Mouse (Mus musculus) thymus, postnatal 14 days (tissue): ENCODE data around the gene Crtap.
"Not testable (repeated sequence)": the region's sequence is repeated elsewhere in the genome, so short reads cannot be mapped to it uniquely, and the experiment has no call there.

Experiments used
- DNase-seq: peaks from one replicate; pipeline ENCODE4 v3.0.0; 2021

Gene Crtap

DNA sequence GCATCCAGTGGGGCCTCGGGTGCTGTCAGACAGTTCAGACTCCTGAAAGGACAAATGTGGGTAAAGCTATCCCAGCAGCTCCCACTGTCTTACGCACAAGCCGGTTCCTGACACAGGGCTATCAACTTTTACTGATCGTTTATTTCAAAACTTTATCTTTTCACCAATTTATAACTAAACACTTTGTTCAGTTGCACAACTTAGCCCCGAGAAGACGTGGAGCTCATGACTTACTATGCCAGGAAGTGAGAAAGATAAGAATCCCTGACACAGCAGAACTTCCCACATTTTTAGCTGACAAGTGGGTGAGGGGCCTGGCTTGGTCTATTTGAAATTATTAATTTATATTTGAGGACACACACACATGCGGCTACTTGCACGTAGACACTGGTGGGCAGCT is 4.2 kb upstream of the Crtap start:
- no peak for DNase-seq

DNA sequence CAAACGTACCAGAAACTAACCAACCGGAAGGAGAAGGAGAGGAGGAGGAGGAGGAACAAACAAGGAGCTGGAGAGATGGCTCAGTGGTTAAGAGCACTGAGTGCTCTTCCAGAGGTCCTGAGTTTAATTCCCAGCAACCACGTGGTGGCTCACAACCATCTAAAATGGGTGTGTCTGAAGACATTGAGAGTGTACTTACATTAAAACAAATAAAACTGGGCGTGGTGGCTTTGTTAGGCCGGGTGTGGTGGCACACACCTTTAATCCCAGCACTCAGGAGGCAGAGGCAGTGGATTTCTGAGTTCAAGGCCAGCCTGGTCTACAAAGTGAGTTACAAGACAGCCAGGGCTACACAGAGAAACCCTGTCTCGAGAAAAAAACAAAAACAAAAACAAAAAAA is 3.7 kb upstream of the Crtap start:
- not testable (repeated sequence) for DNase-seq

DNA sequence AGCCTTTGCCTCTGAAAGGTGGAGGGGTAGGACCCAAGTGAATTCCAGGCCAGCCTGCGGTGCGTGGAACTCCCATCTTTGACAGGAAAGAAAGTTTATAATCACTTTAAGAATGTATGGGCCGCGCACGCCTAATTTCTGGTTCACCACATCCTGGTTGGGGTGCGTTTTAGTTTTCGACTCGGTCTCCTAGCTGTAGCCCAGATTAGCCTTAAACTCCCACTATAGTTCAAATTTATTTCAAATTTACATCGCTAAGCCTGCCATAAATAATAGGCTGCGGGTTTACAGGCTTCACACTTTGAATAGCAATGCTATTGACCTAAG is 237 bp upstream of the Crtap start:
- no peak for DNase-seq

DNA sequence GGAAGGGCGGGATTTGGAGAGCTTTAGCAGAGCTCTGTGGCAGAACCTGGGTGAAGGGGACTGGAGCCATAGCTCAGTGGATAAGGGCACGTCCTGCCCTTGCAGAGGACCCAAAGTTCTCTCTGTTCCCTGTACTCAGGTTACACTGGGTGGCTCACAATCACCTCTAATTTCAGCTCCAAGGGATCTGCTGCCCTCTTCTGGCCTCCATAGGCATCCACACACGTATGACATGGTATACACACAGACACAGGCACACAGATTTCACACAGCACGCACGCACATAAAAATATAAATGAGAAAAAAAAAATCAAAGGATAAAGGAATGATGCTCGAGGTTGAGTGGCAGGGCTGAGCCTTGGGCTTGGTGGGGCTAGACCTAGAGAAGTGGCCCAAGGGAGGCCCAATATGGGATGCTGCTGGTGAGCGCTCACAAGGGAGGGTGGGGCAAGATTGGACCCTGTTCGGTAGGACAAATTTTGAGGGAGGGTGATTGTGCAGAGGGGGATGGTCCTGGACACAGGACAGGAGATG is 1.0 kb downstream of the Crtap start:
- DNase-seq: peak; percentile 26

DNA sequence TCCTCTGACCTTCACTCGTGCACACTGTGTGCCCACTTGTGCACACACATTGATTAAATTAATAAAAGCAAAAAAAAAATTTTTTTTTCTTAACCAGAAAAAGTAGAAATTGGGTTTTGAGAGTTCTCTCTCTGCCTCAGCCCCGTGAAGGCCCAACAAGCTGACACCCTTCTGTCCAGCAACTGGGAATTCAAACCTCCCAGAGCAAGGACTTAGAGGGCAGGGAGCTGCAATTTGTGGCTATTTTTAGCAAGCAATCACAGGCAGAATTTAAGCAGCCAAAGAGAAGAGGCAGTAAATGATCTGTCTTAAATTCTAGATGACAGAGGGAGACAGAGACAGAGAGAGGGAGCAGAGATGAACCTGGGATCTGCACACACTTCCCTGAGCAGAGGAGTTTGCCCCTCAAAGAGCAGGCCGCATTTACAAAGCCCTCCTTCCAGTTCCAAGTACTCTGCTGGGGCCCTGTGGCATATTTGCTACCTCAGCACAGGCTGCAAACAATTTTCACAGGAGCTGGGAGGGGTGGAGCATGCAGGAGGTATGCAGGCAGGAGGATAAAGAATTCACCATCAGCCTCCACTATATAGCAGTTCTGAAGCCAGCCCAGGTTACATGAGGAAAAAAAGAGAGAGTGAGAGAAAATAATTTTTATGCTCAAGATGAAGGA is 1.6 kb downstream of the Crtap start:
- no peak for DNase-seq

DNA sequence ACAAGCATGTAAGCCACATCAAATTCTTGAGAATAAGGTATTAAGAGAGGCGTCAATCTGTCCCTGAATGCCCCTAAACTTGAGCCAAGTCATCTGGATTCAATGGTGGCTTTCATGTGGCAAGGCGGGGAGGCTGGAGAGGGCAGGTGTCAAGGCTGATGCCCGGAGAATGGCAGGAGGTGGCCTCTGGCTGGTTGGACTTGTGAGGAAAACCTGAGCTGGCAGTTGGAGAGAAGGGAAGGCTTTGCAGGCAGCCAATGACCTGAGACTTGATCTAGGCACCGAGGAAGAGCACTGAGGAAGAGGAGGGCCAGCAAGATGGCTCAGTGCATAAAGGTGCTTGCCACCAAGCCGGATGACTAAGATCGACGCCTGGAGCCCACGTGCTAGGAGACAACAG is 2.2 kb downstream of the Crtap start:
- no peak for DNase-seq

DNA sequence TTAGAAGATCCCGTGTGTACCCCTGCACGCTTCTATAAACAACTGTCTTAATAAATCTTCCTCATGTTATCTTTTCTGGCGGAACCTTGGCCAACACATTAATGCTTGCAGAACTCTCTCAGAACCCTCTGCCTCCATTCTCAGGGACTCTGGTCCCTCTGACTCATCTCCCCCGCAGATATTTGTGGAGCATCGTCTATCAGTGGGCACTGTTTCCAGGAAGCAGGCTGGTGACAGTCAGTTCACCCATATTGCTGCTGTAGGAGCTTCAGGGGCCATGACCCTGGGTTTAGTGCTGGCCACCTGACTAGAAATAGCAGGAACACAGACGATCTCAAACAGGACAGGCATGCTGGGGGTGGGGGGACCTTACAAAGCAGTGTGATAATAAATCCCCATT is 3.4 kb downstream of the Crtap start:
- no peak for DNase-seq

DNA sequence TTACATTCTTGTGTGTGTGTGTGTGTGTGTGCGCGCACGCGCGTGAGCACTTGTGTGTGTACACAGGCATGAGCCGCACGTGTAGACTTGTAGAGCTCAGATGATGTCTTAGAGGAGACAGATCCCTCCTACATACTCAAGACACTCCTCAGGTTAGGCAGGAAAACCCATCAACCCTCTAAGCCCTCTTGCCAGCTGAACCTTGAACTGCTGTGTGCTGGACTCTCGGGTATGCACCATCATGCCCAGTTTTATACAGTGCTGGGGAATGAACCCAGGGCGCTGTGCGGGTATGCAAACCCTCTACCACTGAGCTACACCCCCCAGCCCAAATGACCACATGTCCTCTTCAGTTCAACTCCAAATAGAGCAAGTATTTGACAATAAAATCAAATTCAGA is 5.3 kb downstream of the Crtap start:
- DNase-seq: no peak

DNA sequence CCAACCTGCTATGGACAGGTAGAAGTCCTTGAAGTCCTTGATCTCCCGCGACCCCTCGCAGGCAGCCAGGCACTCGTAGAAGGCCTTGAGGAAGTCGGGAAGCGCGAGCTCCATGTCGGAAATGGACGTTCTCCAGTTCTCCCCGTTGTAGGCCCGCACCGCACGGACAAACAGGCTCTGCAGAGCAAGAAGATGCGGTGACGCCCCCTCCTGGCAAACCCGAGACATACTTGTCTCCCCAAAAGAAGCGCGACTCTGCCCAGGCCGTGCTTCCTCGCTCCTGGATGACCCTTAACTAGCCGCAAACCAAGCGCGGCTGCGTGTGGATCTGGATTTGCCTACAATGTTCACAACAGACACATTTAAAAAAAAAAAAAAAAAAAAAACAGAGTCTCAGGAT is 5.8 kb downstream of the Crtap start:
- DNase-seq: no peak

DNA sequence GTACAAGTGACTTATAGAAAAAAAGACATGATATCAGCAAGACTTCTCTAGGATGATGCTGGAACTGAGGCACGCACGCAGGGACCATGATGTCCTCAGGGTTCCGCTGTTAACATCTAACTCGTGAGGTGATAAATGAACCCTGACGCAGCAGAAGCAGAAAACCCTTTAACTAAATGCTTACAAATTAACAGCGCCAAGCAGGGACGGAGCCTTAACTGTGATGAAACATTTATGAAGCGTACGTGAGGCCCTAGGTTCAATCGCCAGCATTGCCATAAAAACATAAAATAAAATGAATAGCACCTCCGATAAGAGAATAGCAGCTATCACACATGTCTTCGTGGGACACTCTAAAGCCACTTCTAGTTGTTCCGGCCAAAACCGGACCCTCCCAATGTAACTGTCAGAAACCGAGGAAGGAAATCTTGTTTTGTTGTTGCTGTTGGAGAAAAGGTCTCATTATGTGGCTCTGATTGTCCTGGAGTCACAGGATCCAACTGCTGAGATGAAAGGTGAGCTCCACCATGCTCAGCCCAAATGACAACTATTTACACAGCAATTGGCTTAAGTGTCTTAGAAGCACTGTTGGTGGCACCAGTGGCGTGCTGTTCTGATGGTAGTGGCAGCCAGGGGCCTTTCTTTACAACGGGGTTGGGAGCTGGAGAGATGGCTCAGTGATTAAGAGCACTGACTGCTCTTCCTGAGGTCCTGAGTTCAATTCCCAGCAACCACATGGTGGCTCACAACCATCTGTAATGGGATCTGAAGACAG is 7.4 kb downstream of the Crtap start:
- DNase-seq: no peak

DNA sequence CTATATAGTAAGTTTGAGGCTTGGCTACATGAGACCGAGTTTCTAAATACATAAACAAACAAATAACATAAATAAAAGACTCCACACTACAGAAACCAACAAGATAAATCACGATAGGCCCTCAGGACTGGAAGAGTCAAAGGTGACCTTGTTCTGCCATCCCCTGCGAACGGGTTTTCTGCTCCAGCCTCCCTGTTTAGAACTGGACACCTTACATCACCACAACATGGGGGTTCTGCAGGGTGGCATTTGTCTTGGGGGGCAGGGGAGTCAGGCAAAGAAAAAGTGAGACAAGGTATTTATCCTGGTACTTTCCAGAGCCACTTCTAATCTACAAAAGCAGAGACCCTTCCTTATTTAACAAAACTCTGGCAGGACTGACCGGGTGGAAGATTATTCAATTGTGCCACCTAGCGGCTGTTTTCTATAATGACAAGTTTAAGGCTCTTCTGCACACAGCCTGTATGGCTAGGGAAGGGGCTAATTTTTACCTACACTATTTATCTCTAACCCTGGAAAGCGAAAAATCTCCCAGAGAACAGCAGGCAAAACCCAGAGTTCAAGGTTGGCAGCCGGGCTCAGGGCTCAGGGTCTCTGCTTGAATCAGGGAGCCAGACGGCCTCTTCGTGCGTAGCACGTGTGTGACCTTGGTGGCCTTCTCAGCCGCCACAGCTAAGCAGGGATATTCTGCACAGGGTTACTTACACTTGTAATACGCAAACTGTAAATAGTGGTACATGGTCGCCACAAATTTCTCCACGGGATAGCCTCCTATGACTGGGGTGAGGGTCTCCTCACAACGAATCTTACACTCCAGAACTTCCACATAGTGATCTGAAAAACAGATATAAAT is 9.4 kb downstream of the Crtap start:
- peak; percentile 51 for DNase-seq

DNA sequence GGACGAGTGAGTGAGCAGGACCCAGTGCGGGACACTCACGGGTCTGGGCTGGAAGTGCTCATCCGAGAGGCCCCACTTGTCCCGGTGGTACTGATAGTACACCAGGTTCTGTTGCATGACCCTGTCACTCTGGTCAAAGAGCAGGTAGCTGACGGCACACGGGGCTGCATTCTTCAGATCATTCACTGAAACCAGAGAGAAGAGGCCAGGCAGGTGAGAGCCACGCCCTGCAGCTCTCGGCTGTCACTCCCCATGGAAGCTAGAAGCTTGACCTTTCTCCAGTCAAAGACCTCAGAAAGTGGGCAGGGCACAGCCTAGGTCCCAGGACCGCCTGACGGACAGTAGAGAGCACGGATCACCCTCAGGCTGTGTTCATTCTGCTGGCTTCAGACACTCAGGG is 10.6 kb downstream of the Crtap start:
- no peak for DNase-seq

DNA sequence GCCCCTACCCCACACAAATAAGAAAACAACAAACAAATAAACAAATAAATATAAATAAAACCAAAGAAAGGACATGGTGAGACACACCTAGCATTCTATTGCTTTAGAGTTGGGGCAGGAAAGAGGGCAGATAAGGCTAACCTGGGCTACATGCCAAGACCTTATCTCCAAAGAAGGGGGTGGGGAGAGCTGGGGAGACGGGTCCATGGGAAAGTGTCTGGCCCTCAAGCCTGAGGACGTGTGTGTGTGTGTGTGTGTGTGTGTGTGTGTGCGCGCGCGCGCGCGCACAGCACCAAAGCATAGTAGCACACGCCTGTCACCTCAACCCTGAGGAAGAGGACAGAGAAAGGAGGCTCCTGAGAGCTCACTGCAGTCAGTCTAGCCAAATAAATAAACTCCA is 13.3 kb downstream of the Crtap start:
- DNase-seq: no peak

DNA sequence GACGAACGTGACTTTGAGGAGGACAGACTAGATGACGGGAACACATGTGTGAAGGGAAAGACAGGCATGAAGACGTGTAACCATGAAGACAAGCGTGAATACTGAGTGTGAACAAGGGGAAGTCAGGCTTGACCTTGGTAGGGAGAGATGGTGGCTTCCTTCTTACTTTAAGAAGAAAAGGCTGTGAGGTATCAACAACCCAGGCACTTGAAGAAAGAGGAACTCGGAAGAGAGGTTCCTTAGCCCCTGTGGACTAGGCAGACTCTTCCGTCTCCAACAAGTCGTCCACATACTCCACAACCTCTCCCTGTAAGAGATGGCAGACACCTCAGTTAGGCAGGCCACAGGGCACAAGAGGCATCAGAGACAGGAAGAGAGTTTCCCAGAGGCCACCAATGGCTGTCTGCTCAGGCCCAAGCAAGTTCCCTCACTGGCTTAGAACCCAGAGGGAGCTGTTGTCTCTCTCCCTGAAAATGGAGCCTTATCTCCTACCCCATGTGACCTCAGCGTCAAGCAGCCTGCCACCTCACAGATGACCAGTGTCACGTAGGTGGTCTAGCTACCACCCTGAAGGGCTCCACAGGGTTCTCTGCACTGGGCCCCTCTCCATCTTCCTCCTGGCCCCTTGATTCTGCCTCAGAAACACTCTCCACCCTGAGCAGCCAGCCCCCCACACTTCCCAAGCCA is 15.1 kb downstream of the Crtap start:
- DNase-seq: no peak

DNA sequence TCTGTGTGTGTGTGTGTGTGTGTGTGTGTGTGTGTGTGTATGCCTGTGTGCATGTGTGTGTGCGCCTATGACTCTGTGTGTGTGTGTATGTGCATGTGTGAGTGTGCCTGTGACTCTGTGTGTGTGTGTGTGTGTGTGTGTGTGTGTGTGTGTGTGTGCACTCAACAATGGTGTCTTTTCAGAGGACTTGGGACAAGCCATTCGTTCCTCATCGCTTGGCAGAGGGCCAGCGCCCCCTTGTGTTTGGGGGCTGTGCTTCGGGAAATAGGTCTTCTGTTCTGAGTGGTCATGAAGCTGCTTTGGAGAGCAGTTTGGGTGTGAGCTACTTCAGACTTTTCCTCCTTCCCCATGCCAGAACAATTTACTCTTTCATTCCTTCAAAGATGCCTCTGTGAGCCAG is 18.8 kb downstream of the Crtap start:
- peak; percentile 64 for DNase-seq

DNA sequence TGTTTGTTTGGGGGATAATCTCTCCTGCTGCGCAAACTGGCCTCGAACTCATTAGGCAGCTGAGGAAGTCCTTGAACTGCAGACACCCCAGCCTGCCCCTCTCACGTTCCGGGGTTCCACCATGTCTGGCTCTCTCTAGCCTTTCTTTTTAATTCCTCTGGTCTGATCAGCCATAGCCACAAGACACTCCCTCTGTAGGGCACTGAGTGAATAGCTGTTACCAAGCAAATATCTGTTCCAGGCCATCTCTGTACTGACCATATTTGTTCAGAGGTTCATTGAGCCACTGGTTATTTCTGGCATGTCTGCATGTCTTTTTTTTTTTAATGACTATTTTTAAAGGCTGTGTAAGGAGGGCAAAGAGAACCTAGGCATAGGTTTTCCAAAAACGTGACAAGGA is 21.1 kb downstream of the Crtap start:
- not testable (repeated sequence) for DNase-seq

DNA sequence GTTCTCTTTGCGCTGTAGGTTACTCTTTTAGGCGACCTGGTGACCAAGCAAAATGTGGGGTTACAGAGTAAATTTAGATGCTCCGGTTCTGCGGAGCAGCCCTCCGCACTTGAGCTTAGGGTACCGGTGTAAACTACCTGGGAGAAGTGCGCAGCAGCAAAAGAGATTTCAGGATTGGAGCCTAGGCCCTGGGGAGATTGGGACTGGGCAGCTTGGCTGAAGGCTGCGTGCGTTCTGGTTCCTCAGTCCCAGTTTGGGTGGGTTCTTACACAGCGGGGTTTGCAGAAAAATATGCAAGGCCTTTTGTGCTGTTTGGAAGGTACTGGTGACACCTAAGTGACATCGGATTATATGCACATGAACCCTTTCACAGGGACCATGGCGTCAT is 22.0 kb downstream of the Crtap start:
- DNase-seq: no peak

DNA sequence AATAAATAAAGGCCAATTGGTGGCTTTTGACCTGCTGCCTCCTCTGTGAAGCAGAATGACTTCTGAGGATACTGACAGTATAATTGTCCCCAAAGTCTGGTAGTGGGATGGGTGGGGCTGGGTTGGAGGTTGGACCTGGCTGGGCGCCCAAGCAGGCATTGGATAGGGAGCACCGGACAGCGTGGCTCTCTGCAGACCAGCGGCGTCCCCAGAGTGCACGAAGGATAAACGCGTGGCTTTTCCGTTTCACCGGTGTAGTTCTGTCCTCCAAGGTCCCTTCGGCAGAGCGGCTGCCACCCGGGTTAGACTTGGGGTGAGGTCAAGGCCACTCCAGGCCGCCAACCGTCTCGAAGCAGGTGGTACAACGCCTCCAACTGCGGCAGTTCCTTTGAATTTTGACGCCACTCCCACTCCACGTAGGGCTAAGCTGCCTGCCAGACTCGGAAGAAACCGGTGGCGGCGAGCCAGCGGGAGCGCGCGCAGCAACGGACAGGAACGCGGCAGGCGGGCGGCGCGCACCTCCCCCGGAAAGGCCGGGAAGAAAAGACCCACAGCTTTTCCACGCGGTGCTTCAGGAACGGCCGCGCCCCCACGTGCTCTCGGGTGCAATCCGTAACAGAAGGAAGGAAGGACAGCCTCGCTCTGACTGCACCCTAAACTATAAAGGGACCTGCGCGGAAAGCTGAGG is 22.5 kb downstream of the Crtap start:
- peak; percentile 77 for DNase-seq

DNA sequence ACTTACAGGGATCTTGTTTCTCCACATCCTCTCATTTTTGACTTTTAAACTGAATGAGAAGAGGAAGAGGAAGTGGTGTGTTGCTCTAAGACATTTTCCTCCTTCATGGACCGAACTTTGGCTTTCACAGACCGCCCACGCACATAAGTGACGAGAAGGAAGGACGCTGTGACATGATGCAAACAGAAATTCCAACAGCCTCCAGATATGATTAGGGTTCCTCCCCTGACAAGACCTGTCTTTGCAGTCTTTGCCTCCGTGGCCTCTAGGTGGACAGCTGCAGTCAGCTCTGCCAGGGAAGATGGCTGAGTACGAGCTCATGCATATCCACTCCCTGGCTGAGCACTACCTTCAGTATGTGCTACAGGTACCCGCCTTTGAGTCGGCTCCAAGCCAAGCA is 60.6 kb downstream of the Crtap start, which contains the start of gene Bcl2a1c:
Gene Bcl2a1c, plus strand, starts transcription at position 281 of the 400 bp plus-strand sequence.
- DNase-seq: not testable (repeated sequence)

DNA sequence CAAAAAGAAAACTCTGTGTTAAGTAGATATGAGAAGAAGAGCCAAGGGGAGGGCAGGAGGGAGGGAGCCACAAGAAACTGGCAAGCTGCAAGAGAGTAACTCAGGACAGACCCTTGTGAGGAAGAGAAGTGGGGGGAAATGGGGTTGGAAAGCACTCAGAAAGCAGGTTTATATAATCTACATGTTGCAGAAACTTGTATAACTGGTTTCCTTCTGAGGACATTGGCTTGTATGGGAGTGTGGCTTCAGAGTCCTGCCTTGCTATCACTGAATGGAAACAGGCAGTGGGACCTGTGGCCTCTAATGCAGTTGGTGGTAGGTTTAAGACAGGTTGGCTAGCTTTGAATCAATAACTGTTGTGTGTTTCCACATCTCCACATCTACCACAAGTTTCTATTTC is 62.1 kb downstream of the Crtap start:
- not testable (repeated sequence) for DNase-seq

DNA sequence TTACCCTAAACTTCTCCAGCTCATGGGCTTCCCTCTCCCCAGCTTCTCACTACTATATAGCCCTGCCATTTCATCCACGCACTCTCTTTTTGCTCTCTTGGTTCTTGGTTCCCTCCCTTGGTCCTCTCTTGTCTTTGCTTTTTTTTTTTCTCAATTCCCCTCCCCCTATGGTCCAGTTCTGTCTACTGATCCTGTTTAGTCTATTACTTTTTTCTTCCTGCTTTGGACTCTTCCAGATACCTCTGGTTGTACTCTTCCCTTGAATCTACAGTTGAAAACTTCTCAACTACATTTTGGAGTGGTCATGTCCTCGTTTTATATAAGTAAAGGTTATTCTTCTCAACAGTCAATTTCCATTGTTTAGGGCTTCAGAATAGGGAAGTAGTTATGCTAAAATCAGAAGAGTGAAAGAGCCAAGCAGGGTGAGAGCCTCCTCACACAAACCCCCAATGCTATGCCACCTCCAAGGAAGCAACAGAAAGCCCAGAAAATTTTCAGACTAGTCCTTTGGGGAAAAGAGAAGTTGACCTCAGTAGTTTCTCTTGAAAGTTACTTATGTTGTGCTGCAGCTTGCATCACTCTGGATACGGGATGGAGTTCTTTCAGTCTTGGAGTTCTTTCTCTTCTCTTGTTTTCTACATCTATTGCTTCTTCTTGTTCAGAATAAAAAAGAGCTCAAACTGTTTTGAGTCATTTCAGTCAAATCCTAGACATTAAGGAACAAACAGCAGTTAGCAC is 64.3 kb downstream of the Crtap start:
- no peak for DNase-seq
